Mouse (Mus musculus) lung, adult 2 months (tissue): ENCODE data around the gene Tmem19.

ENCODE experiments used
- CTCF ChIP-seq: fragments of 200-500 bp; IDR thresholded peaks from 2 replicates; pipeline ENCODE4 v1.5.1; 2011; ENCODE audit warnings: mild to moderate bottlenecking, low read length, control low read depth; ENCODE audit not compliant: insufficient read depth
- POLR2A ChIP-seq: fragments of 200-500 bp; IDR thresholded peaks from 2 replicates; pipeline ENCODE4 v1.6.1; 2011; ENCODE audit warnings: low read depth, mild to moderate bottlenecking, control low read depth, low read length, borderline replicate concordance; ENCODE audit errors: extremely low read depth

GRCm38 (mm10) chr10:115315473-115316171, 46.7 kb downstream of the Tmem19 start, which contains the start of gene Rab21:
- TF ChIP-seq CTCF (no peak), POLR2A (peak; percentile 97)
